Mouse (Mus musculus) midbrain, postnatal 0 days (tissue): ENCODE measurements around the gene Slc2a3. TPM values are rescaled to one million over a fixed set of nuclear protein-coding genes. Genes with fewer than 3 reads are reported as not detected.

Experiments used
- ATAC-seq: fragments of 200-750 bp; cut with Nextera tagmentation; 2 replicates; pipeline ENCODE4 v1.8.0; 2017; ENCODE audit warnings: moderate number of reproducible peaks, mild to moderate bottlenecking, moderate TSS enrichment, moderate library complexity; ENCODE audit not compliant: low FRiP score
- DNase-seq: peaks from one replicate; pipeline ENCODE4 v3.0.0-alpha.2; 2015; ENCODE audit warnings: low spot score
- H3K27ac ChIP-seq: fragments of 300-500 bp; sonication (generic); 2 replicates; pipeline ENCODE4 v1.5.1; 2014; ENCODE audit warnings: low read depth, mild to moderate bottlenecking, low read length, mixed read lengths
- H3K27me3 ChIP-seq: fragments of 300-500 bp; sonication (generic); 2 replicates; pipeline ENCODE4 v1.6.1; 2014; ENCODE audit warnings: low read length, control low read depth, mixed read lengths; ENCODE audit not compliant: insufficient read depth
- H3K36me3 ChIP-seq: fragments of 300-500 bp; sonication (generic); 2 replicates; pipeline ENCODE4 v1.6.1; 2014; ENCODE audit warnings: low read length, control low read depth, mixed read lengths; ENCODE audit not compliant: insufficient read depth
- H3K4me1 ChIP-seq: fragments of 300-500 bp; sonication (generic); 2 replicates; pipeline ENCODE4 v1.6.1; 2014; ENCODE audit warnings: mild to moderate bottlenecking, control low read depth, antibody characterized with exemption, low read length, mixed read lengths; ENCODE audit not compliant: insufficient read depth
- H3K4me2 ChIP-seq: fragments of 300-500 bp; sonication (generic); 2 replicates; pipeline ENCODE4 v1.6.1; 2014; ENCODE audit warnings: low read depth, mild to moderate bottlenecking, low read length, mixed read lengths; ENCODE audit not compliant: poor library complexity, severe bottlenecking
- H3K4me3 ChIP-seq: fragments of 300-500 bp; sonication (generic); 2 replicates; pipeline ENCODE4 v1.5.1; 2014; ENCODE audit warnings: low read depth, mild to moderate bottlenecking, low read length, moderate library complexity
- H3K9ac ChIP-seq: fragments of 300-500 bp; sonication (generic); replicated peaks from 2 replicates; pipeline ENCODE4 v1.6.1; 2014; ENCODE audit warnings: mild to moderate bottlenecking, low read length, moderate library complexity, mixed read lengths; ENCODE audit not compliant: poor library complexity, severe bottlenecking
- H3K9me3 ChIP-seq: fragments of 300-500 bp; sonication (generic); 2 replicates; pipeline ENCODE4 v1.6.1; 2016; ENCODE audit warnings: low read length, control low read depth
- CTCF ChIP-seq: IDR thresholded peaks from 2 replicates; pipeline ENCODE4 v1.5.1; 2016; ENCODE audit warnings: antibody characterized with exemption, mild to moderate bottlenecking
- WGBS: fragments of 180-500 bp; shearing (Covaris S2); extraction: QIAGEN DNeasy Blood & Tissue Kit; methylation state at CpG from one replicate; pipeline ENCODE4 v1.1.7; 2014; 5-methylcytosine and 5-hydroxymethylcytosine counted together
- polyA plus RNA-seq: library from polyadenylated mRNA; unstranded; fragments of >200 nt; fragmentation: Nextera tagmentation; extraction: Ambion mirVana; gene quantifications from 2 replicates; pipeline ENCODE4 v1.2.1, GENCODE M21; 2015
- total RNA-seq: library from RNA; depleted of rRNA; stranded (reverse); fragments of >200 nt; gene quantifications from 2 replicates; pipeline ENCODE4 v1.2.3, GENCODE M21; 2014; rRNA removed

The Slc2a3 gene
- 96.0 and 129 TPM in 2 replicates for total RNA-seq
- 48.4 and 50.1 TPM in 2 replicates for polyA plus RNA-seq

DNA sequence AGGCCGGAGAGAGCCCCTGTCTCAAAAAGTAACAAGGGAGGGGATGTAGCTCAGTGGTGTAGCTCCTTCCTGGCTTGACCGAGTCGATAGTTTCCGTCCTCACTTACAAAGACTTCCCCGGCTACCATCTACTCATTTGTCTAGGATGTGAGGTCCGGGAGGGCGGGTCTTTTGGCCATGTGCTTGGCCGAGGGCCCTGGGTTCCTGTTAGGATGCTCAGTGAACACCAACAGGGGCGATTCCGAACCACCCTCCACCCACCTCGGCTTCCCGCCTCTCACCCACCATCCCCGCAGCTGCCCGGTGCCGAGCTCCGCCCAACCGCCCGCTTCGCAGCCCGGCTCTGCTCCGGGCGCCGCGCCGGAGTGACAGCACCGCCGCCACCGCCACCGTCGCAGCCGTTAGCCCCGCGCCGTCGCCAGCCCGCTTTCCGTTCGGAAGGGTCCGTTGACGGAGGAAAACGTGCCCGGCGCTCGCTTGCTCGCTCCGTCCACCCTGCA lies at the start of gene Slc2a3:
Slc2a3 (minus strand) TSS at position 340 of the 500 bp plus-strand sequence.
- Histone ChIP-seq H3K27ac (peak within 1 kb of the TSS; percentile 85), H3K4me1 (no peaks in the 10 kb centered on the region), H3K9ac (peak within 1 kb of the TSS; percentile 74), H3K9me3 (no peaks in the 10 kb centered on the region), H3K36me3 (peaks cover 3% of the 10 kb centered on the region; the same call in 1 of the 2 replicates), H3K4me3 (peak within 1 kb of the TSS; percentile 63), H3K4me2 (peak within 1 kb of the TSS; percentile 84), H3K27me3 (no peaks in the 10 kb centered on the region)
- peak; percentile 64 for DNase-seq
- TF ChIP-seq CTCF: no peak
- ATAC-seq: peak; percentile 74
- WGBS: under 1% methylated on average over 33 of the region's 46 CpGs

DNA sequence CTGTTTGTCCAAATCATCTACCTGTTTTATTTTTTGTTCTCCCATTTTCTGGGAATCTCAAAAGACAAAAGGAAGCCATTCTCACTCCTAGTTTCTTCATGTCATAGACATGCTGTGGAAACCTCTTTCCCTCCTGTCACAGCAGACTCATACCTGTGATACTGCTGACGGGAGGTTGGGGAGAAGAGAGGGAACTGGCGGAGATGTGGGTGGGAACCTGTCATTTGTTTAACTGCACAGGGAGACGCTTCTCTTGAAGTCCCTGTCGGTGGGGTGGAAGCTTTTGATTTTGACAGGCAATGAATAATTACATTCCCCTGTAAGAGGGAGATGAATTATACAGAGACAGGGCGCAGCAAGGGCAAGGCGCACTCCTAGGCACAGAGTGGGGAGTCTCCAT lies 42.3 kb upstream of the Slc2a3 start:
- Histone ChIP-seq H3K27ac (no peak overlapping the region), H3K4me3 (no peak overlapping the region), H3K9ac (no peak overlapping the region), H3K27me3 (no peaks in the 10 kb centered on the region), H3K36me3 (peaks cover 50% of the 10 kb centered on the region), H3K4me2 (no peak overlapping the region), H3K4me1 (no peaks in the 10 kb centered on the region), H3K9me3 (no peaks in the 10 kb centered on the region)
- DNase-seq (no peak), ATAC-seq (no peak)
- 77% methylated on average over 6 of the region's 6 CpGs for WGBS
- TF ChIP-seq CTCF: no peak

DNA sequence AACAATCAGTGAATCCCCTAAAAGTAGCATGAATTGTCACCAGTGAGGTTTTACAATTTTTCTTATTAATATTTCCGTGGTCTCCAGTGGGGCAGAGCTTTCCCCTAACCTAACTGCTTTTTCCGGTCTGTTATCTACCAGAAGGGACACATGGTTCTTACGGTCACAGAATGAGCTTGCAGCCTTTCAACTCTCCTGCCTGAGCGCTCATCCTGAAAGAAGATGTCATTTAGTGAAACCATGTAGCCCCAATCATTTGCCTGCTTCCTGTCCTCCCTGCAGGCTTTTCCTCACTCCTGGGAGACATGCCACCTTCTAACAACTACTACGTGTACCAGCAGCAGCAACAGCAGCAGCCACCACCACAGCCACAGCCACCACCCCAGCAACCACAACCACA lies 36.1 kb upstream of the Slc2a3 start:
- peaks cover 75% of the 10 kb centered on the region for H3K36me3 ChIP-seq
- ATAC-seq (no peak), DNase-seq (no peak)
- no peaks in the 10 kb centered on the region for H3K4me1 ChIP-seq
- H3K9ac ChIP-seq: no peak overlapping the region
- no peak overlapping the region for H3K4me2 ChIP-seq
- TF ChIP-seq CTCF: no peak
- 87% methylated on average over 5 of the region's 5 CpGs for WGBS
- no peak overlapping the region for H3K27ac ChIP-seq
- no peaks in the 10 kb centered on the region for H3K27me3 ChIP-seq
- H3K9me3 ChIP-seq: no peaks in the 10 kb centered on the region
- H3K4me3 ChIP-seq: no peak overlapping the region

DNA sequence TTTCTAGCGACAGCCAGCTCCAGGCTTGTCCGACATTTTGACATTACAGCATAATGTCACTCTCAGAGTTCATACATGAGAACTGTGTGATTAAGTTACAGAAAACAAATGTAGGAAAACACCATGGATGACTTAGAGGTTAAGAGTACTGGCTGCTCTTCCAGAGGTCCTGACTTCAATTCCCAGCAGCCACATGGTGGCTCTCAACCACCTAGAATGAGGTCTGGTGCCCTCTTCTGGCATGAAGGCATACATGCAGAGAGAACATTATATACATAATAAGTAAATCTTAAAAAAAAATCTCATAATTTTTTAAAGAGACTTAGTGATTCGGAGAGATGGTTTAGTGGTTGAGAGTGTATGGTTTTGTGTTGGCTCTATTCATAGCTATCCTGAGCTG lies 35.5 kb upstream of the Slc2a3 start:
- no peak for ATAC-seq
- Histone ChIP-seq H3K4me2 (no peak overlapping the region), H3K27me3 (no peaks in the 10 kb centered on the region), H3K9me3 (no peaks in the 10 kb centered on the region), H3K36me3 (peaks cover 80% of the 10 kb centered on the region), H3K27ac (no peak overlapping the region), H3K4me3 (no peak overlapping the region), H3K9ac (no peak overlapping the region), H3K4me1 (no peaks in the 10 kb centered on the region)
- 98% methylated on average over 3 of the region's 3 CpGs for WGBS
- TF ChIP-seq CTCF: peak; percentile 52
- DNase-seq: no peak

DNA sequence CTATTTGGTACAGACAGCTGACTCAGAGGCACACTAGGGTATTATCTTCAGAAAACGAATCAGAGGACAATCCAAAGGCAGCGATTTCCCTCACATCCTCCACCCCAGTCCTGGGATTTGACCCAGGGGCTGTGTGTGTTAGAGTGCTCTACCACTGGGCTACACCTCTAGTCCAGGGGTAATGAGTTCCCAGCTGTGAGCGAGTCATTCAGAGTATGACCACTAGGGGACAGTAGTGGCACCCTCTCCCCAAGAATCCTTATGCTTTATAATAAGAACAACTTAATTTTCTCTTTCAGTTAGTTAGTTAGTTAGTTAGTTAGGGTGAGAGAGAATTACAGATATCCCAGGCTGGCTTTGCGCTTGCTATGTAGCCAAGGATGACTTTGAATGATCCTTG lies 32.9 kb upstream of the Slc2a3 start:
- Histone ChIP-seq H3K9ac (no peak overlapping the region), H3K4me2 (no peak overlapping the region), H3K27ac (no peak overlapping the region), H3K36me3 (peaks cover 64% of the 10 kb centered on the region), H3K4me3 (no peak overlapping the region), H3K4me1 (no peaks in the 10 kb centered on the region), H3K27me3 (no peaks in the 10 kb centered on the region), H3K9me3 (no peaks in the 10 kb centered on the region)
- 70% methylated on average over 4 of the region's 4 CpGs for WGBS
- peak; percentile 72 for TF ChIP-seq CTCF
- ATAC-seq: no peak
- no peak for DNase-seq

DNA sequence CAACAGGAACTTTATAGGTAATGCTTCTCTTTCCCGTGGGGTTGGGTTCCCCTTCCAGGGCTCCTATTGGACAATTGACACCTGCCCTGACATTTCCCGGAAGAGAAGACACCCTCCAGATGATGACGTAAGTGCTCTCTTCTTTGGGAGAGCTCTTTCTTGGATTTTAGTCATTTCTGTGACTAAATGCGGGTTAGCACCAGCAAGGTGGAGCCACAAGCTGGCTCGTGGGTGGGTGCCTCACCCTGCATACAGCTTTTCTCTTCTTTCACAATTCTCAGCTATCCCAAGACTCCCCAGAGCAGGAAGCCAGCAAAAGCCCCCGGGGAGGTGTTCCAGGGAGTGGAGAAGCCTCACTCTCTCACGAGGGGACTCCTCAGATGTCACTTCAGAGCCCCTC lies 31.4 kb upstream of the Slc2a3 start:
- no peak overlapping the region for H3K4me3 ChIP-seq
- H3K9me3 ChIP-seq: no peaks in the 10 kb centered on the region
- no peak overlapping the region for H3K27ac ChIP-seq
- 87% methylated on average over 7 of the region's 7 CpGs for WGBS
- H3K4me2 ChIP-seq: no peak overlapping the region
- TF ChIP-seq CTCF: no peak
- H3K36me3 ChIP-seq: peaks cover 55% of the 10 kb centered on the region
- no peaks in the 10 kb centered on the region for H3K4me1 ChIP-seq
- ATAC-seq (no peak), DNase-seq (no peak)
- no peaks in the 10 kb centered on the region for H3K27me3 ChIP-seq
- H3K9ac ChIP-seq: no peak overlapping the region
